Mouse (Mus musculus) erythroblast, embryonic 14.5 days (primary cell): ENCODE results near the gene Pnkp. TPM values are rescaled to one million over a fixed set of nuclear protein-coding genes. Genes with fewer than 3 reads are reported as not detected.

Experiments
- H3K27me3 ChIP-seq: 2 replicates; pipeline ENCODE4 v1.6.1; 2012; ENCODE audit warnings: inconsistent platforms; ENCODE audit not compliant: control insufficient read depth
- H3K36me3 ChIP-seq: 2 replicates; pipeline ENCODE4 v1.6.1; 2012; ENCODE audit warnings: mild to moderate bottlenecking, inconsistent platforms; ENCODE audit not compliant: control insufficient read depth
- H3K4me1 ChIP-seq: 2 replicates; pipeline ENCODE4 v1.6.1; 2012; ENCODE audit warnings: inconsistent platforms; ENCODE audit not compliant: control insufficient read depth
- H3K4me3 ChIP-seq: replicated peaks from 2 replicates; pipeline ENCODE3; 2012; ENCODE audit warnings: moderate library complexity, mild to moderate bottlenecking, inconsistent platforms
- H3K9me3 ChIP-seq: 2 replicates; pipeline ENCODE4 v1.6.1; 2012; ENCODE audit warnings: low read length, inconsistent platforms, mixed read lengths; ENCODE audit not compliant: control insufficient read depth
- GATA1 ChIP-seq: IDR thresholded peaks from 2 replicates; pipeline ENCODE4 v1.6.1; 2012; ENCODE audit warnings: low read length, inconsistent platforms, mixed read lengths
- TAL1 ChIP-seq: IDR thresholded peaks from 3 replicates; pipeline ENCODE4 v1.6.1; 2012; ENCODE audit warnings: low read length, inconsistent platforms, mixed read lengths
- polyA plus RNA-seq: library from polyadenylated mRNA; stranded (reverse); fragments of >175 nt; gene quantifications from 2 replicates; pipeline ENCODE4 v1.2.3, GENCODE M21; 2012

Pnkp gene
- polyA plus RNA-seq, 1 experiment = 4.5 TPM

GRCm38 (mm10) chr7:44850146-44850545 is 6.8 kb upstream of the Pnkp start:
- peak overlapping the region; percentile 76 for H3K4me3 ChIP-seq
- peaks cover 76% of the 10 kb centered on the region for H3K4me1 ChIP-seq
- no peaks in the 10 kb centered on the region for H3K27me3 ChIP-seq
- TF ChIP-seq GATA1 = no peak
- no peak for TF ChIP-seq TAL1
- peaks cover 53% of the 10 kb centered on the region for H3K36me3 ChIP-seq
- H3K9me3 ChIP-seq = no peaks in the 10 kb centered on the region

- TF ChIP-seq TAL1 (no peak), GATA1 (no peak)
- Histone ChIP-seq H3K4me3 (peak overlapping the region; percentile 76), H3K9me3 (no peaks in the 10 kb centered on the region), H3K4me1 (peaks cover 85% of the 10 kb centered on the region), H3K27me3 (no peaks in the 10 kb centered on the region), H3K36me3 (peaks cover 45% of the 10 kb centered on the region)
Observed at GRCm38 (mm10) chr7:44850789-44851624, 5.9 kb upstream of the Pnkp start.

GRCm38 (mm10) chr7:44851625-44852234 is 5.2 kb upstream of the Pnkp start:
- H3K36me3 ChIP-seq = peaks cover 37% of the 10 kb centered on the region
- peak overlapping the region; percentile 76 for H3K4me3 ChIP-seq
- peaks cover 90% of the 10 kb centered on the region for H3K4me1 ChIP-seq

GRCm38 (mm10) chr7:44852259-44853027 is 4.5 kb upstream of the Pnkp start:
- no peaks in the 10 kb centered on the region for H3K27me3 ChIP-seq
- H3K9me3 ChIP-seq = no peaks in the 10 kb centered on the region
- TF ChIP-seq TAL1 = no peak
- no peak for TF ChIP-seq GATA1
- H3K36me3 ChIP-seq = peaks cover 33% of the 10 kb centered on the region
- peak overlapping the region; percentile 29 for H3K4me3 ChIP-seq
- H3K4me1 ChIP-seq = peaks cover 93% of the 10 kb centered on the region

More at GRCm38 (mm10) chr7:44851625-44852234, 5.2 kb upstream of the Pnkp start:
- TF ChIP-seq TAL1 (no peak), GATA1 (no peak)
- Histone ChIP-seq H3K9me3 (no peaks in the 10 kb centered on the region), H3K27me3 (no peaks in the 10 kb centered on the region)

GRCm38 (mm10) chr7:44853065-44853464 is 3.9 kb upstream of the Pnkp start:
- peak overlapping the region; percentile 73 for H3K4me3 ChIP-seq
- peaks cover 30% of the 10 kb centered on the region for H3K36me3 ChIP-seq
- no peak for TF ChIP-seq GATA1
- no peak for TF ChIP-seq TAL1
- H3K9me3 ChIP-seq = no peaks in the 10 kb centered on the region
- H3K4me1 ChIP-seq = peaks cover 93% of the 10 kb centered on the region
- no peaks in the 10 kb centered on the region for H3K27me3 ChIP-seq

- H3K27me3 ChIP-seq = no peaks in the 10 kb centered on the region
- no peaks in the 10 kb centered on the region for H3K9me3 ChIP-seq
- H3K36me3 ChIP-seq = peaks cover 35% of the 10 kb centered on the region
- peak overlapping the region; percentile 73 for H3K4me3 ChIP-seq
- peaks cover 95% of the 10 kb centered on the region for H3K4me1 ChIP-seq
- no peak for TF ChIP-seq TAL1
- TF ChIP-seq GATA1 = no peak
Observed at GRCm38 (mm10) chr7:44853596-44854355, 3.2 kb upstream of the Pnkp start.

- no peaks in the 10 kb centered on the region for H3K27me3 ChIP-seq
- TF ChIP-seq GATA1 (no peak), TAL1 (no peak)
- H3K9me3 ChIP-seq = no peaks in the 10 kb centered on the region
- H3K4me3 ChIP-seq = peak overlapping the region; percentile 73
- peaks cover 40% of the 10 kb centered on the region for H3K36me3 ChIP-seq
- peaks cover 97% of the 10 kb centered on the region for H3K4me1 ChIP-seq
Observed at GRCm38 (mm10) chr7:44854356-44855031, 2.4 kb upstream of the Pnkp start.

GRCm38 (mm10) chr7:44855036-44855435 is 1.9 kb upstream of the Pnkp start:
- H3K36me3 ChIP-seq = peaks cover 46% of the 10 kb centered on the region

More at GRCm38 (mm10) chr7:44855036-44855435, 1.9 kb upstream of the Pnkp start:
- H3K4me3 ChIP-seq = peak overlapping the region; percentile 73
- peaks cover 98% of the 10 kb centered on the region for H3K4me1 ChIP-seq
- no peaks in the 10 kb centered on the region for H3K27me3 ChIP-seq
- no peaks in the 10 kb centered on the region for H3K9me3 ChIP-seq
- TF ChIP-seq GATA1 = no peak
- no peak for TF ChIP-seq TAL1
